Mouse (Mus musculus) midbrain, embryonic 13.5 days (tissue): ENCODE data around the gene AV320801. TPM values are rescaled to one million over a fixed set of nuclear protein-coding genes. Genes with fewer than 3 reads are reported as not detected.
"Not testable (repeated sequence)": the region's sequence is repeated elsewhere in the genome, so short reads cannot be mapped to it uniquely, and the experiment has no call there.

Experiments used
- ATAC-seq: fragments of 200-750 bp; cut with Nextera tagmentation; 2 replicates; pipeline ENCODE4 v1.8.0; 2017; ENCODE audit warnings: mild to moderate bottlenecking, moderate TSS enrichment, moderate library complexity
- H3K27ac ChIP-seq: fragments of 300-500 bp; sonication (generic); 2 replicates; pipeline ENCODE4 v1.5.1; 2015; ENCODE audit warnings: inconsistent platforms, mild to moderate bottlenecking, moderate library complexity
- H3K27me3 ChIP-seq: fragments of 300-500 bp; sonication (generic); 2 replicates; pipeline ENCODE4 v1.6.1; 2015; ENCODE audit warnings: mild to moderate bottlenecking, inconsistent platforms
- H3K36me3 ChIP-seq: fragments of 300-500 bp; sonication (generic); 2 replicates; pipeline ENCODE4 v1.6.1; 2015; ENCODE audit warnings: mild to moderate bottlenecking, inconsistent platforms
- H3K4me1 ChIP-seq: fragments of 300-500 bp; sonication (generic); replicated peaks from 2 replicates; pipeline ENCODE4 v1.6.1; 2015; ENCODE audit warnings: inconsistent platforms
- H3K4me2 ChIP-seq: fragments of 300-500 bp; sonication (generic); replicated peaks from 2 replicates; pipeline ENCODE4 v1.6.1; 2015; ENCODE audit warnings: moderate library complexity, mild to moderate bottlenecking, inconsistent platforms
- H3K4me3 ChIP-seq: fragments of 300-500 bp; sonication (generic); replicated peaks from 2 replicates; pipeline ENCODE4 v1.5.1; 2015; ENCODE audit warnings: mild to moderate bottlenecking, inconsistent platforms
- H3K9ac ChIP-seq: fragments of 300-500 bp; sonication (generic); replicated peaks from 2 replicates; pipeline ENCODE4 v1.6.1; 2015; ENCODE audit warnings: mild to moderate bottlenecking, inconsistent platforms
- H3K9me3 ChIP-seq: fragments of 300-500 bp; sonication (generic); 2 replicates; pipeline ENCODE4 v1.6.1; 2016; ENCODE audit warnings: mild to moderate bottlenecking, inconsistent platforms
- WGBS: fragments of 180-500 bp; shearing (Covaris S2); methylation state at CpG from one replicate; pipeline ENCODE4 v1.1.7; 2015; 5-methylcytosine and 5-hydroxymethylcytosine counted together
- polyA plus RNA-seq: library from polyadenylated mRNA; unstranded; fragments of >200 nt; fragmentation: Nextera tagmentation; extraction: Ambion mirVana; gene quantifications from 2 replicates; pipeline ENCODE4 v1.2.1, GENCODE M21; 2015

Gene AV320801
- polyA plus RNA-seq: not detected in 2 replicates

- H3K9ac ChIP-seq, H3K9me3 ChIP-seq, ATAC-seq, H3K4me3 ChIP-seq, H3K27me3 ChIP-seq, H3K36me3 ChIP-seq, H3K4me2 ChIP-seq, H3K4me1 ChIP-seq, H3K27ac ChIP-seq: not testable (repeated sequence)
- WGBS: 95% methylated on average over 5 of the region's 14 CpGs
Measured at GRCm38 (mm10) chrX:135494288-135494687, at the start of gene AV320801. TSS of gene AV320801 (plus strand) at chrX:135494588.

GRCm38 (mm10) chrX:135464160-135464559 is 30.2 kb upstream of the AV320801 start:
- H3K4me2 ChIP-seq, H3K4me1 ChIP-seq, H3K4me3 ChIP-seq, H3K9me3 ChIP-seq, H3K36me3 ChIP-seq, H3K27me3 ChIP-seq, H3K9ac ChIP-seq, H3K27ac ChIP-seq: not testable (repeated sequence)
- peak; percentile 50 for ATAC-seq
- WGBS: no CpG with 5 or more reads among the region's 3 CpGs

GRCm38 (mm10) chrX:135481902-135482301 is 12.5 kb upstream of the AV320801 start:
- no CpG with 5 or more reads among the region's 6 CpGs for WGBS
- H3K36me3 ChIP-seq, H3K27me3 ChIP-seq, H3K4me3 ChIP-seq, H3K4me1 ChIP-seq, ATAC-seq, H3K9me3 ChIP-seq, H3K9ac ChIP-seq, H3K27ac ChIP-seq, H3K4me2 ChIP-seq: not testable (repeated sequence)

GRCm38 (mm10) chrX:135483183-135483582 is 11.2 kb upstream of the AV320801 start:
- not testable (repeated sequence) for H3K9me3 ChIP-seq

More at GRCm38 (mm10) chrX:135483183-135483582, 11.2 kb upstream of the AV320801 start:
- not testable (repeated sequence) for H3K9ac ChIP-seq, H3K4me3 ChIP-seq, H3K4me1 ChIP-seq, ATAC-seq, H3K36me3 ChIP-seq, H3K4me2 ChIP-seq, H3K27me3 ChIP-seq, H3K27ac ChIP-seq
- WGBS: no CpG with 5 or more reads among the region's 3 CpGs

Other genes with a start within 250 kb of the AV320801 start
- gene Pramel3, start 192.3 kb upstream of the AV320801 start, polyA plus RNA-seq: not detected in 2 replicates
- gene Gm5128, start 121.3 kb upstream of the AV320801 start, polyA plus RNA-seq: not detected in 2 replicates
- gene Gm7903, start 60.8 kb upstream of the AV320801 start, polyA plus RNA-seq: not detected in 2 replicates
- gene Nxf7, start 104.2 kb downstream of the AV320801 start, polyA plus RNA-seq: not detected in 2 replicates
- not detected in 2 replicates for gene Prame, start 133.1 kb downstream of the AV320801 start, polyA plus RNA-seq
- gene Tcp11x2, start 199.2 kb downstream of the AV320801 start, polyA plus RNA-seq: not detected in 2 replicates
- not detected in 2 replicates for gene Tmsb15a, start 230.7 kb downstream of the AV320801 start, polyA plus RNA-seq
- 11.7 and 13.5 TPM in 2 replicates for gene Armcx5, start 248.1 kb downstream of the AV320801 start, polyA plus RNA-seq
- 163 and 181 TPM in 2 replicates for gene Gprasp1, start 248.1 kb downstream of the AV320801 start, polyA plus RNA-seq